In genomic region chr3:78880072-78880471, GRCm38 (mm10) we compare ENCODE assay signal across 22 mouse cellular contexts.
DNase-seq lines count a peak whose midpoint lies in the region; ATAC-seq and TF ChIP-seq lines count a peak whose summit lies in the region.
"Had no signal": no experiment of that assay in that cellular context is flagged by ENCODE, and none has a peak within 500 bp of the region (broad histone marks: within the 10 kb centered on the region; RNA-seq: fewer than 3 reads in every experiment).

No protein-coding gene starts in this region.

- H3K4me1 ChIP-seq in hindbrain, embryonic 15.5 days (replicated peaks) = 0 out of 2 replicates have a peak, but pooled peaks cover 8% of the 10 kb centered on the region
- H3K4me1 ChIP-seq in hindbrain, embryonic 11.5 days (replicated peaks; ENCODE audit: control insufficient read depth, insufficient read depth, low read length) = no peaks in the 10 kb centered on the region
- no peaks in the 10 kb centered on the region for H3K4me1 ChIP-seq in neural tube, embryonic 11.5 days (ENCODE audit: control insufficient read depth, insufficient read depth, low read length)
- no peaks in the 10 kb centered on the region for H3K4me1 ChIP-seq in hindbrain, postnatal 0 days (ENCODE audit: insufficient read depth, low read length)
- peaks cover 6% of the 10 kb centered on the region for H3K4me1 ChIP-seq in neural tube, embryonic 15.5 days
- H3K4me1 ChIP-seq: embryonic facial prominence, embryonic 13.5 days; heart, embryonic 15.5 days; intestine, embryonic 15.5 days had no signal

- WGBS in hindbrain, embryonic 15.5 days = 68% methylated on average over 13 of the region's 13 CpGs
- 95% methylated on average over 13 of the region's 13 CpGs for whole genome bisulfite sequencing in hindbrain, embryonic 11.5 days
- 74% methylated on average over 13 of the region's 13 CpGs for WGBS in neural tube, embryonic 11.5 days
- WGBS in hindbrain, postnatal 0 days = 82% methylated on average over 13 of the region's 13 CpGs
- 42% methylated on average over 13 of the region's 13 CpGs for WGBS in neural tube, embryonic 15.5 days

- no peaks in the 10 kb centered on the region for H3K36me3 ChIP-seq in hindbrain, embryonic 15.5 days
- H3K36me3 ChIP-seq in hindbrain, embryonic 11.5 days (ENCODE audit: control insufficient read depth, insufficient read depth, low read length) = no peaks in the 10 kb centered on the region
- H3K36me3 ChIP-seq in neural tube, embryonic 11.5 days (ENCODE audit: control insufficient read depth, insufficient read depth, low read length) = no peaks in the 10 kb centered on the region
- H3K36me3 ChIP-seq in hindbrain, postnatal 0 days (ENCODE audit: insufficient read depth, low read length) = no peaks in the 10 kb centered on the region
- H3K36me3 ChIP-seq in neural tube, embryonic 15.5 days = no peaks in the 10 kb centered on the region
- H3K36me3 ChIP-seq: embryonic facial prominence, embryonic 13.5 days; forebrain, embryonic 12.5 days; heart, embryonic 15.5 days; intestine, embryonic 15.5 days had no signal

- H3K27ac ChIP-seq in hindbrain, embryonic 15.5 days (replicated peaks) = no peak overlapping the region
- H3K27ac ChIP-seq in hindbrain, embryonic 11.5 days (ENCODE audit: low read depth, low read length) = no peak overlapping the region
- no peak overlapping the region for H3K27ac ChIP-seq in neural tube, embryonic 11.5 days (ENCODE audit: low read depth, low read length)
- no peak overlapping the region for H3K27ac ChIP-seq in hindbrain, postnatal 0 days
- H3K27ac ChIP-seq in neural tube, embryonic 15.5 days (replicated peaks) = no peak overlapping the region; the same call in 1 of the 2 replicates
- no peak overlapping the region for H3K27ac ChIP-seq in layer of hippocampus, adult 2 months
- H3K27ac ChIP-seq: embryonic facial prominence, embryonic 13.5 days; forebrain, embryonic 12.5 days; heart, adult 2 months; heart, embryonic 15.5 days; intestine, embryonic 15.5 days had no signal

- H3K9ac ChIP-seq in hindbrain, embryonic 15.5 days = no peak overlapping the region; the same call in 1 of the 2 replicates
- no peak overlapping the region for H3K9ac ChIP-seq in hindbrain, embryonic 11.5 days (ENCODE audit: low read depth, low read length)
- H3K9ac ChIP-seq in neural tube, embryonic 11.5 days (ENCODE audit: low read length) = no peak overlapping the region
- H3K9ac ChIP-seq in hindbrain, postnatal 0 days (replicated peaks; ENCODE audit: low read length) = no peak overlapping the region
- H3K9ac ChIP-seq in neural tube, embryonic 15.5 days (replicated peaks) = 0 out of 2 replicates have a peak overlapping the region, but pooled peaks have one; percentile 4
- H3K9ac ChIP-seq: embryonic facial prominence, embryonic 13.5 days; forebrain, embryonic 12.5 days; heart, embryonic 15.5 days; intestine, embryonic 15.5 days had no signal

- DNase-seq in hindbrain, embryonic 11.5 days (ENCODE audit: low spot score) = no peak
- no peak for DNase-seq in neural tube, embryonic 11.5 days (ENCODE audit: low spot score)
- DNase-seq in neural tube, embryonic 10.5 days (ENCODE audit: extremely low spot score, low spot score) = no peak
- no peak for DNase-seq in hindbrain, postnatal 0 days (ENCODE audit: low spot score)
- DNase-seq in frontal cortex, postnatal 14 days (ENCODE audit: low spot score in 2 of 2) = no peak
- DNase-seq in layer of hippocampus, adult 2 months (ENCODE audit: low spot score in 2 of 2) = no peak
- DNase-seq: adrenal gland, postnatal 10 days; cerebellum, adult 18-20 months; cerebellum, adult 9-11 months; cerebellum, postnatal 36 days; gastrocnemius, postnatal 14 days; heart, adult 2 months; heart, postnatal 14 days had no signal

- no peaks in the 10 kb centered on the region for H3K9me3 ChIP-seq in hindbrain, embryonic 15.5 days
- no peaks in the 10 kb centered on the region for H3K9me3 ChIP-seq in hindbrain, embryonic 11.5 days (ENCODE audit: control insufficient read depth, low read length)
- H3K9me3 ChIP-seq in neural tube, embryonic 11.5 days (ENCODE audit: control insufficient read depth, low read length) = no peaks in the 10 kb centered on the region
- no peaks in the 10 kb centered on the region for H3K9me3 ChIP-seq in hindbrain, postnatal 0 days (ENCODE audit: low read length)
- H3K9me3 ChIP-seq in neural tube, embryonic 15.5 days (replicated peaks) = no peaks in the 10 kb centered on the region
- H3K9me3 ChIP-seq: embryonic facial prominence, embryonic 13.5 days; forebrain, embryonic 12.5 days; heart, embryonic 15.5 days; intestine, embryonic 15.5 days had no signal

- no peak for TF ChIP-seq CTCF in hindbrain, postnatal 0 days (IDR thresholded peaks at IDR 0.05; ENCODE audit: low read depth)
- no peak for TF ChIP-seq CTCF in layer of hippocampus, adult 2 months (conservative IDR thresholded peaks at IDR 0.05)

- H3K4me3 ChIP-seq in hindbrain, embryonic 15.5 days = no peak overlapping the region
- no peak overlapping the region for H3K4me3 ChIP-seq in hindbrain, embryonic 11.5 days (ENCODE audit: low read depth, low read length)
- H3K4me3 ChIP-seq in neural tube, embryonic 11.5 days (ENCODE audit: low read depth, low read length) = no peak overlapping the region
- H3K4me3 ChIP-seq in hindbrain, postnatal 0 days (ENCODE audit: low read length) = no peak overlapping the region
- peak overlapping the region; percentile 13; the same call in 1 of the 2 replicates for H3K4me3 ChIP-seq in neural tube, embryonic 15.5 days (replicated peaks)
- no peak overlapping the region for H3K4me3 ChIP-seq in layer of hippocampus, adult 2 months
- H3K4me3 ChIP-seq: embryonic facial prominence, embryonic 13.5 days; forebrain, embryonic 12.5 days; heart, adult 2 months; heart, embryonic 15.5 days; intestine, embryonic 15.5 days had no signal

- ATAC-seq in hindbrain, embryonic 15.5 days (ENCODE audit: low FRiP score, low read depth) = peak; percentile 73; the same call in 1 of the 2 replicates
- ATAC-seq in hindbrain, embryonic 11.5 days (ENCODE audit: low FRiP score) = no peak
- ATAC-seq in neural tube, embryonic 11.5 days (ENCODE audit: insufficient read depth, low FRiP score, low TSS enrichment) = peak; percentile 52; the same call in 1 of the 2 replicates
- ATAC-seq in hindbrain, postnatal 0 days = no peak
- ATAC-seq in neural tube, embryonic 15.5 days (ENCODE audit: low FRiP score) = peak; percentile 80
- ATAC-seq: forebrain, embryonic 16.5 days; intestine, embryonic 15.5 days had no signal

- no peaks in the 10 kb centered on the region for H3K27me3 ChIP-seq in hindbrain, embryonic 15.5 days
- no peaks in the 10 kb centered on the region for H3K27me3 ChIP-seq in hindbrain, embryonic 11.5 days (ENCODE audit: control insufficient read depth, insufficient read depth, low read length)
- H3K27me3 ChIP-seq in neural tube, embryonic 11.5 days (ENCODE audit: control insufficient read depth, insufficient read depth, low read length) = no peaks in the 10 kb centered on the region
- no peaks in the 10 kb centered on the region for H3K27me3 ChIP-seq in hindbrain, postnatal 0 days (ENCODE audit: insufficient read depth, low read length)
- no peaks in the 10 kb centered on the region for H3K27me3 ChIP-seq in neural tube, embryonic 15.5 days (replicated peaks)
- H3K27me3 ChIP-seq: CH12.LX; embryonic facial prominence, embryonic 13.5 days; forebrain, embryonic 12.5 days; heart, embryonic 15.5 days; intestine, embryonic 15.5 days had no signal

- H3K4me2 ChIP-seq in hindbrain, embryonic 15.5 days = peak overlapping the region; percentile 42
- no peak overlapping the region for H3K4me2 ChIP-seq in hindbrain, embryonic 11.5 days (replicated peaks; ENCODE audit: low read depth, low read length)
- H3K4me2 ChIP-seq in neural tube, embryonic 11.5 days (ENCODE audit: low read depth) = no peak overlapping the region
- peak overlapping the region; percentile 28; the same call in 1 of the 2 replicates for H3K4me2 ChIP-seq in hindbrain, postnatal 0 days (ENCODE audit: low read depth, low read length)
- peak overlapping the region; percentile 48 for H3K4me2 ChIP-seq in neural tube, embryonic 15.5 days
- H3K4me2 ChIP-seq: embryonic facial prominence, embryonic 13.5 days; forebrain, embryonic 12.5 days; heart, embryonic 11.5 days; heart, embryonic 15.5 days; intestine, embryonic 15.5 days had no signal

Comparison
In these comparisons a context has a peak if more than half of its experiments do, and no peak if none do; other contexts are left out.
1. ATAC-seq: peak in hindbrain, embryonic 15.5 days (single experiment), neural tube, embryonic 11.5 days (single experiment) and neural tube, embryonic 15.5 days (single experiment); none in hindbrain, embryonic 11.5 days (single experiment) and hindbrain, postnatal 0 days (single experiment).
2. H3K4me2 ChIP-seq: peak in hindbrain, embryonic 15.5 days (single experiment), hindbrain, postnatal 0 days (single experiment) and neural tube, embryonic 15.5 days (single experiment); none in hindbrain, embryonic 11.5 days (single experiment) and neural tube, embryonic 11.5 days (single experiment).